Comparison of ENCODE assay signal across 17 mouse cellular contexts in the genomic region with DNA sequence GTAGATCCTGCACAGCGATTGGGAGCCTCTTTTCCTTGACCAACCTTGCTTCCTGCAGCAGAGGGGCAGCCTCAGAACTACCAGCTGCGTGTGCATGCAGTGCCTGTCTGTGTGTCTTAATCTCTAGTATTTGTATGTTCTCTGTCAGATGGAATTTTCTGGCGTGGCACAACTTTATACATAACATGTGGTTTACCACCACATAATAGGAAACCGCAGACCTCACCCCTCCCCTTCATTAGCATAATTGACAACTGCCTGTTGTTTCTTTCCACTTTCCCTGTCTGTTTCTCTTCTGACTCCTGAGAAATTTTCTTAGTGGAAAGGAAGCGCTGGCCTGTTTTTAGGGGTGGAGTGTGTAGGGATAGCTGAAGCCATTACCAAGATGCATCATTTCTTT. TPM values are rescaled to one million over a fixed set of nuclear protein-coding genes. Genes with fewer than 3 reads are reported as not detected.
DNase-seq lines count a peak whose midpoint lies in the region; ATAC-seq and TF ChIP-seq lines count a peak whose summit lies in the region.
"Had no signal": no experiment of that assay in that cellular context is flagged by ENCODE, and none has a peak within 500 bp of the region (broad histone marks: within the 10 kb centered on the region; RNA-seq: fewer than 3 reads in every experiment).

No protein-coding gene starts in this region.

- ATAC-seq in heart, embryonic 11.5 days (replicated peaks; ENCODE audit: insufficient number of reproducible peaks, low FRiP score, low TSS enrichment): no peak
- peak; percentile 66 for ATAC-seq in common myeloid progenitor, adult 5-6 weeks (replicated peaks; ENCODE audit: low read depth, poor library complexity, severe bottlenecking)

- no peak for TF ChIP-seq EP300 in heart, adult 2 months (IDR thresholded peaks at IDR 0.05; ENCODE audit: insufficient read depth, low read depth, low read length)

- 0 out of 2 replicates have a peak overlapping the region, but pooled peaks have one; percentile 34 for H3K9ac ChIP-seq in heart, embryonic 11.5 days (ENCODE audit: low read depth, low read length)
- H3K9ac ChIP-seq in heart, adult 2 months (ENCODE audit: low read depth, low read length): no peak overlapping the region
- H3K9ac ChIP-seq: forebrain, embryonic 12.5 days; liver, embryonic 13.5 days; midbrain, embryonic 12.5 days had no signal

- H3K27ac ChIP-seq in heart, embryonic 11.5 days (ENCODE audit: low read depth, low read length): 0 out of 2 replicates have a peak overlapping the region, but pooled peaks have one; percentile 22
- no peak overlapping the region for H3K27ac ChIP-seq in heart, adult 2 months
- H3K27ac ChIP-seq in thymus, adult 2 months (ENCODE audit: control insufficient read depth, insufficient read depth, low read length): no peak overlapping the region
- H3K27ac ChIP-seq: forebrain, embryonic 12.5 days; liver, embryonic 13.5 days; midbrain, embryonic 12.5 days had no signal

- H3K4me2 ChIP-seq in heart, embryonic 11.5 days: no peak overlapping the region; the same call in 1 of the 2 replicates
- H3K4me2 ChIP-seq: forebrain, embryonic 12.5 days; liver, embryonic 13.5 days; midbrain, embryonic 12.5 days had no signal

- no peaks in the 10 kb centered on the region; the same call in none of the 2 replicates for H3K79me2 ChIP-seq in heart, adult 2 months (replicated peaks; ENCODE audit: control insufficient read depth, insufficient read depth, low read length)

- WGBS in heart, embryonic 11.5 days (ENCODE audit: insufficient replicate concordance): 57% methylated on average over 5 of the region's 5 CpGs
- 55% methylated on average over 5 of the region's 5 CpGs for WGBS in heart, adult 2 months
- WGBS in thymus, adult 2 months: 22% methylated on average over 5 of the region's 5 CpGs

- no peak overlapping the region for H3K4me3 ChIP-seq in heart, embryonic 11.5 days (ENCODE audit: low read depth, low read length)
- H3K4me3 ChIP-seq in heart, adult 2 months: no peak overlapping the region
- H3K4me3 ChIP-seq in thymus, adult 2 months (ENCODE audit: control insufficient read depth, insufficient read depth, low read length): no peak overlapping the region
- H3K4me3 ChIP-seq: forebrain, embryonic 12.5 days; liver, embryonic 13.5 days; midbrain, embryonic 12.5 days had no signal

- no peak for TF ChIP-seq CTCF in heart, adult 2 months (IDR thresholded peaks at IDR 0.05)
- no peak for TF ChIP-seq CTCF in thymus, adult 2 months (IDR thresholded peaks at IDR 0.05; ENCODE audit: borderline replicate concordance, control insufficient read depth, extremely low read depth, insufficient read depth, low read length, poor library complexity)

- DNase-seq in heart, adult 2 months: no peak
- DNase-seq in thymus, adult 2 months: peak; percentile 19
- no peak for DNase-seq in thymus, postnatal 4 days
- peak; percentile 75 for DNase-seq in naive thymus-derived CD4-positive, alpha-beta T cell, adult 2 months (ENCODE audit: low read depth)
- no peak for DNase-seq in testis, postnatal 14 days (ENCODE audit: low spot score)
- no peak for DNase-seq in right cerebral cortex, adult 2 months (ENCODE audit: low spot score in 2 of 2)
- DNase-seq: adrenal gland, postnatal 36 days; B cell, adult 2 months; cerebellum, postnatal 36 days; heart, postnatal 4 days; left cerebral cortex, postnatal 4 days; liver, embryonic 13.5 days; lung, postnatal 14 days had no signal

- H3K36me3 ChIP-seq in heart, embryonic 11.5 days (ENCODE audit: control insufficient read depth, insufficient read depth, low read length): peaks cover 5% of the 10 kb centered on the region; the same call in 1 of the 2 replicates
- H3K36me3 ChIP-seq in heart, adult 2 months (ENCODE audit: control insufficient read depth, insufficient read depth, low read length): no peaks in the 10 kb centered on the region
- H3K36me3 ChIP-seq in thymus, adult 2 months (ENCODE audit: control insufficient read depth, insufficient read depth, low read length): no peaks in the 10 kb centered on the region
- H3K36me3 ChIP-seq: liver, embryonic 13.5 days had no signal

- intact Hi-C loops in heart, adult 2 months (cut with DNase I): loop anchor here (2.0 to 5.0 kb wide), 4 partner anchors 39 to 397 kb away; a partner anchor contains a TSS

- no peaks in the 10 kb centered on the region for H3K27me3 ChIP-seq in heart, embryonic 11.5 days (ENCODE audit: control insufficient read depth, insufficient read depth, low read length)
- no peaks in the 10 kb centered on the region for H3K27me3 ChIP-seq in heart, adult 2 months (ENCODE audit: control insufficient read depth, insufficient read depth, low read length)
- H3K27me3 ChIP-seq in thymus, adult 2 months (ENCODE audit: control insufficient read depth, insufficient read depth, low read length): no peaks in the 10 kb centered on the region
- H3K27me3 ChIP-seq: forebrain, embryonic 12.5 days; liver, embryonic 13.5 days; midbrain, embryonic 12.5 days had no signal

- no peak for TF ChIP-seq POLR2A in heart, adult 2 months (IDR thresholded peaks at IDR 0.05; ENCODE audit: insufficient read depth, low read depth, low read length)
- TF ChIP-seq POLR2A in thymus, adult 2 months (IDR thresholded peaks at IDR 0.05; ENCODE audit: control insufficient read depth, extremely low read depth, insufficient read depth, low read length, poor library complexity): no peak

- no peaks in the 10 kb centered on the region for H3K9me3 ChIP-seq in heart, embryonic 11.5 days (replicated peaks; ENCODE audit: control insufficient read depth, low read length)
- H3K9me3 ChIP-seq: forebrain, embryonic 12.5 days; liver, embryonic 13.5 days; midbrain, embryonic 12.5 days had no signal

- H3K4me1 ChIP-seq in heart, embryonic 11.5 days (ENCODE audit: control insufficient read depth, insufficient read depth, low read length): peaks cover 23% of the 10 kb centered on the region
- peaks cover 6% of the 10 kb centered on the region for H3K4me1 ChIP-seq in heart, adult 2 months (ENCODE audit: control insufficient read depth, insufficient read depth, low read length)
- peaks cover 8% of the 10 kb centered on the region for H3K4me1 ChIP-seq in thymus, adult 2 months (replicated peaks; ENCODE audit: control insufficient read depth, insufficient read depth, low read length)

RNA-seq across cellular contexts. Expression of a gene that starts 23.9 kb away (rescaled TPM):
- 36.3 and 36.8 TPM in 2 replicates for polyA plus RNA-seq in heart, embryonic 11.5 days (2014; fragmentation: Nextera tagmentation; extraction: Ambion mirVana)
- 10 to 100 TPM; 25.0 to 27.3 TPM for total RNA-seq in heart, adult 2 months (2021)
- 25.5 and 26.0 TPM in 2 replicates for polyA plus RNA-seq in heart, adult 2 months (2012; rRNA removed)
- polyA plus RNA-seq in thymus, adult 2 months (2012; rRNA removed): 13.2 and 17.9 TPM in 2 replicates
- total RNA-seq in common myeloid progenitor, adult 5-6 weeks (2017): 4.7 and 6.6 TPM in 2 replicates

RNA-seq across cellular contexts. Expression of a gene that starts 44.3 kb away (rescaled TPM):
- 12.3 and 18.1 TPM in 2 replicates for polyA plus RNA-seq in heart, embryonic 11.5 days (2014; fragmentation: Nextera tagmentation; extraction: Ambion mirVana)
- total RNA-seq in heart, adult 2 months (2021): 10 to 100 TPM; 86.7 to 88.3 TPM
- 25.6 and 26.3 TPM in 2 replicates for polyA plus RNA-seq in heart, adult 2 months (2012; rRNA removed)
- 21.6 and 24.5 TPM in 2 replicates for polyA plus RNA-seq in thymus, adult 2 months (2012; rRNA removed)
- total RNA-seq in common myeloid progenitor, adult 5-6 weeks (2017): 11.7 and 13.4 TPM in 2 replicates

RNA-seq across cellular contexts. Expression of a gene that starts 56.9 kb away (rescaled TPM):
- polyA plus RNA-seq in heart, embryonic 11.5 days (2014; fragmentation: Nextera tagmentation; extraction: Ambion mirVana): 36.7 and 43.9 TPM in 2 replicates
- 10 to 100 TPM; 62.1 to 66.9 TPM for total RNA-seq in heart, adult 2 months (2021)
- 20.2 and 23.8 TPM in 2 replicates for polyA plus RNA-seq in heart, adult 2 months (2012; rRNA removed)
- polyA plus RNA-seq in thymus, adult 2 months (2012; rRNA removed): 29.0 and 30.3 TPM in 2 replicates
- total RNA-seq in common myeloid progenitor, adult 5-6 weeks (2017): 37.7 and 83.2 TPM in 2 replicates

RNA-seq across cellular contexts. Expression of a gene that starts 56.9 kb away (rescaled TPM):
- 16.2 and 17.0 TPM in 2 replicates for polyA plus RNA-seq in heart, embryonic 11.5 days (2014; fragmentation: Nextera tagmentation; extraction: Ambion mirVana)
- 10 to 100 TPM; 29.4 to 36.1 TPM for total RNA-seq in heart, adult 2 months (2021)
- polyA plus RNA-seq in heart, adult 2 months (2012; rRNA removed): 20.6 and 26.2 TPM in 2 replicates
- polyA plus RNA-seq in thymus, adult 2 months (2012; rRNA removed): 21.6 and 22.9 TPM in 2 replicates
- 11.3 and 15.5 TPM in 2 replicates for total RNA-seq in common myeloid progenitor, adult 5-6 weeks (2017)

Comparison
In these comparisons a context has a peak if more than half of its experiments do, and no peak if none do; other contexts are left out.
1. DNase-seq: peak in thymus, adult 2 months (single experiment) and naive thymus-derived CD4-positive, alpha-beta T cell, adult 2 months (single experiment); none in heart, adult 2 months (0 of 2), thymus, postnatal 4 days (single experiment), testis, postnatal 14 days (single experiment) and right cerebral cortex, adult 2 months (0 of 2).